Mouse (Mus musculus) limb, embryonic 14.5 days (tissue): ENCODE data around the gene Kcnmb2. TPM values are rescaled to one million over a fixed set of nuclear protein-coding genes. Genes with fewer than 3 reads are reported as not detected.

Experiments used
- ATAC-seq: fragments of 200-750 bp; cut with Nextera tagmentation; 2 replicates; pipeline ENCODE4 v1.8.0; 2017; ENCODE audit warnings: low read depth, moderate number of reproducible peaks, moderate TSS enrichment; ENCODE audit not compliant: low FRiP score
- DNase-seq: peaks from one replicate; pipeline ENCODE4 v3.0.0-alpha.2; 2015; ENCODE audit warnings: low spot score
- H3K27ac ChIP-seq: fragments of 300-500 bp; sonication (generic); replicated peaks from 2 replicates; pipeline ENCODE4 v1.5.1; 2014; ENCODE audit warnings: low read depth, mild to moderate bottlenecking, low read length, moderate library complexity, mixed read lengths
- H3K27me3 ChIP-seq: fragments of 300-500 bp; sonication (generic); 2 replicates; pipeline ENCODE4 v1.6.1; 2014; ENCODE audit warnings: low read length, mixed read lengths; ENCODE audit not compliant: control insufficient read depth, insufficient read depth
- H3K36me3 ChIP-seq: fragments of 300-500 bp; sonication (generic); 2 replicates; pipeline ENCODE4 v1.6.1; 2014; ENCODE audit warnings: mild to moderate bottlenecking, low read length, moderate library complexity, mixed read lengths; ENCODE audit not compliant: control insufficient read depth, insufficient read depth
- H3K4me1 ChIP-seq: fragments of 300-500 bp; sonication (generic); 2 replicates; pipeline ENCODE4 v1.6.1; 2014; ENCODE audit warnings: antibody characterized with exemption, low read length, mixed read lengths; ENCODE audit not compliant: control insufficient read depth, insufficient read depth
- H3K4me2 ChIP-seq: fragments of 300-500 bp; sonication (generic); replicated peaks from 2 replicates; pipeline ENCODE4 v1.6.1; 2014; ENCODE audit warnings: low read depth, mild to moderate bottlenecking, low read length, moderate library complexity; ENCODE audit not compliant: severe bottlenecking
- H3K4me3 ChIP-seq: fragments of 300-500 bp; sonication (generic); replicated peaks from 2 replicates; pipeline ENCODE4 v1.5.1; 2014; ENCODE audit warnings: low read length
- H3K9ac ChIP-seq: fragments of 300-500 bp; sonication (generic); 2 replicates; pipeline ENCODE4 v1.6.1; 2014; ENCODE audit warnings: mild to moderate bottlenecking, low read depth, low read length, moderate library complexity; ENCODE audit not compliant: severe bottlenecking
- H3K9me3 ChIP-seq: fragments of 300-500 bp; sonication (generic); 2 replicates; pipeline ENCODE4 v1.6.1; 2016; ENCODE audit warnings: low read length; ENCODE audit not compliant: control insufficient read depth
- POLR2A ChIP-seq: fragments of 200-500 bp; IDR thresholded peaks from 2 replicates; pipeline ENCODE4 v1.8.0; 2012; ENCODE audit warnings: inconsistent platforms, mild to moderate bottlenecking, moderate library complexity, borderline replicate concordance; ENCODE audit not compliant: insufficient read depth, insufficient read length; ENCODE audit errors: extremely low read depth
- WGBS: fragments of 180-500 bp; shearing (Covaris S2); extraction: QIAGEN DNeasy Blood & Tissue Kit; methylation state at CpG from one replicate; pipeline ENCODE4 v1.1.7; 2014; 5-methylcytosine and 5-hydroxymethylcytosine counted together
- polyA plus RNA-seq, 2 experiments: library from polyadenylated mRNA; depleted of rRNA in 1 of 2; stranded (reverse) in 1 of 2; unstranded in 1 of 2; fragments of >200 nt; fragmentation: Nextera tagmentation in 1 of 2; extraction: Ambion mirVana in 1 of 2; gene quantifications; 2 replicates each; pipeline versions ENCODE4 v1.2.1 to v1.2.3; 2012 to 2014

Gene Kcnmb2
- polyA plus RNA-seq, 2 experiments: 0.13 to 0.69 TPM

- H3K27ac ChIP-seq: no peak overlapping the region
- H3K36me3 ChIP-seq: no peaks in the 10 kb centered on the region
- no peak overlapping the region for H3K9ac ChIP-seq
- no peaks in the 10 kb centered on the region for H3K4me1 ChIP-seq
- H3K27me3 ChIP-seq: no peaks in the 10 kb centered on the region
- H3K9me3 ChIP-seq: no peaks in the 10 kb centered on the region
- WGBS: 80% methylated on average over 12 of the region's 12 CpGs
- DNase-seq: no peak
- no peak for TF ChIP-seq POLR2A
- no peak overlapping the region for H3K4me2 ChIP-seq
- no peak overlapping the region for H3K4me3 ChIP-seq
- ATAC-seq: no peak
Measured at GRCm38 (mm10) chr3:32012205-32012931, 110.1 kb downstream of the Kcnmb2 start.

- no peak overlapping the region for H3K27ac ChIP-seq
- no peak overlapping the region for H3K9ac ChIP-seq
- DNase-seq (no peak), ATAC-seq (no peak)
- no peaks in the 10 kb centered on the region for H3K36me3 ChIP-seq
- H3K27me3 ChIP-seq: no peaks in the 10 kb centered on the region
- no peak overlapping the region for H3K4me2 ChIP-seq
- no peaks in the 10 kb centered on the region for H3K9me3 ChIP-seq
- H3K4me1 ChIP-seq: no peaks in the 10 kb centered on the region
- no peak overlapping the region for H3K4me3 ChIP-seq
- 92% methylated on average over 6 of the region's 6 CpGs for WGBS
- TF ChIP-seq POLR2A: no peak
Measured at GRCm38 (mm10) chr3:32020981-32021380, 118.7 kb downstream of the Kcnmb2 start.

GRCm38 (mm10) chr3:32029375-32030050 lies 127.2 kb downstream of the Kcnmb2 start:
- Histone ChIP-seq H3K36me3 (no peaks in the 10 kb centered on the region), H3K4me2 (no peak overlapping the region), H3K9ac (no peak overlapping the region), H3K4me1 (no peaks in the 10 kb centered on the region), H3K27me3 (no peaks in the 10 kb centered on the region), H3K4me3 (no peak overlapping the region), H3K9me3 (no peaks in the 10 kb centered on the region), H3K27ac (no peak overlapping the region)
- no peak for TF ChIP-seq POLR2A
- 68% methylated on average over 10 of the region's 10 CpGs for WGBS
- DNase-seq (no peak), ATAC-seq (no peak)

- no peak for TF ChIP-seq POLR2A
- Histone ChIP-seq H3K4me1 (no peaks in the 10 kb centered on the region), H3K9me3 (no peaks in the 10 kb centered on the region), H3K4me3 (no peak overlapping the region), H3K9ac (no peak overlapping the region), H3K27ac (no peak overlapping the region), H3K27me3 (no peaks in the 10 kb centered on the region), H3K36me3 (no peaks in the 10 kb centered on the region), H3K4me2 (no peak overlapping the region)
- 68% methylated on average over 9 of the region's 9 CpGs for WGBS
- no peak for ATAC-seq
- DNase-seq: no peak
Measured at GRCm38 (mm10) chr3:32032381-32032780, 130.1 kb downstream of the Kcnmb2 start.

GRCm38 (mm10) chr3:32043814-32044213 lies 141.5 kb downstream of the Kcnmb2 start:
- ATAC-seq (no peak), DNase-seq (no peak)
- 38% methylated on average over 3 of the region's 3 CpGs for WGBS
- Histone ChIP-seq H3K4me1 (no peaks in the 10 kb centered on the region), H3K4me2 (no peak overlapping the region), H3K27ac (no peak overlapping the region), H3K9me3 (no peaks in the 10 kb centered on the region), H3K9ac (no peak overlapping the region), H3K36me3 (no peaks in the 10 kb centered on the region), H3K4me3 (no peak overlapping the region), H3K27me3 (no peaks in the 10 kb centered on the region)
- TF ChIP-seq POLR2A: no peak
